Mouse (Mus musculus): ENCODE measurements around the gene Ankrd42.

DNA sequence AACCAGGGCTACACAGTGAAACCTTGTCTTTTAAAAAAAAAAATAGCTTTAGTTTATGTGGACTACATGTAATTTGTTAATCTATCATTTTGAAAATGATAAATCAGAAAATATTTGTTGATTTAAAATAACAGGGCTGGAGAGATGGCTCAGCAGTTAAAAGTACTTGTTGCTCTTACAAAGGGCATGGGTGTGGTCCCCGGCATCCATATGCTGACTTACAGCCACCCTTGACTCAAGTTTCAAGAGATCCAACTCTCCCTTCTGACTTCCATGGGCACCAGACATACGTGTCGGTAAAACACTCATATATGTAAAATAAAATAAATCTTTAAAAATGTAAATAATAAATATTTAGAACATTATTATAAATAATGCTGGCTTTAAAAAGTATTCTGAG, 38.2 kb upstream of the Ankrd42 start:
- TF ChIP-seq CTCF (IDR thresholded peaks at IDR 0.05; ENCODE audit: borderline replicate concordance, insufficient read depth, low read length) = no peak
- no peak for TF ChIP-seq POLR2A (IDR thresholded peaks at IDR 0.05; ENCODE audit: low read depth, low read length)

Measured in embryonic fibroblast, embryonic 13.5 days (primary cell).